Mouse (Mus musculus) spleen, adult 2 months (tissue): ENCODE results near the gene Chst15. TPM values are rescaled to one million over a fixed set of nuclear protein-coding genes. Genes with fewer than 3 reads are reported as not detected.
A peak's percentile ranks its signal among the peaks of the same experiment; 100 is the strongest.

ENCODE experiments used
- DNase-seq, 2 experiments: peaks; one replicate each; pipeline versions ENCODE4 v3.0.0 to v3.0.0-alpha.2; 2012 to 2021; ENCODE audit warnings: low spot score in 2 of 2, low read depth in 1 of 2
- H3K27ac ChIP-seq: fragments of 200-500 bp; 2 replicates; pipeline ENCODE4 v1.5.1; 2012; ENCODE audit warnings: low read length, inconsistent platforms; ENCODE audit not compliant: insufficient read depth
- H3K27me3 ChIP-seq: fragments of 200-500 bp; 2 replicates; pipeline ENCODE4 v1.6.1; 2012; ENCODE audit warnings: mild to moderate bottlenecking, moderate library complexity, low read length, inconsistent platforms; ENCODE audit not compliant: control insufficient read depth, insufficient read depth
- H3K36me3 ChIP-seq: fragments of 200-500 bp; 2 replicates; pipeline ENCODE4 v1.6.1; 2012; ENCODE audit warnings: mild to moderate bottlenecking, low read length, inconsistent platforms; ENCODE audit not compliant: control insufficient read depth, insufficient read depth
- H3K4me1 ChIP-seq: fragments of 200-500 bp; 2 replicates; pipeline ENCODE4 v1.6.1; 2011; ENCODE audit warnings: inconsistent platforms; ENCODE audit not compliant: control insufficient read depth, insufficient read depth, insufficient read length
- H3K4me3 ChIP-seq: fragments of 200-500 bp; 2 replicates; pipeline ENCODE4 v1.5.1; 2011; ENCODE audit warnings: mild to moderate bottlenecking, inconsistent platforms; ENCODE audit not compliant: insufficient read depth, insufficient read length; ENCODE audit errors: extremely low read depth
- CTCF ChIP-seq: fragments of 200-500 bp; IDR thresholded peaks from 2 replicates; pipeline ENCODE4 v1.5.1; 2011; ENCODE audit warnings: mild to moderate bottlenecking, inconsistent platforms; ENCODE audit not compliant: insufficient read depth, insufficient read length, insufficient replicate concordance; ENCODE audit errors: extremely low read depth
- POLR2A ChIP-seq: fragments of 200-500 bp; IDR thresholded peaks from 2 replicates; pipeline ENCODE4 v1.6.1; 2011; ENCODE audit warnings: low read depth, low read length, inconsistent platforms
- WGBS: fragments of 180-500 bp; shearing (Covaris S2); methylation state at CpG from one replicate; pipeline ENCODE4 v1.1.7; 2018; 5-methylcytosine and 5-hydroxymethylcytosine counted together
- polyA plus RNA-seq: library from polyadenylated mRNA; depleted of rRNA; stranded (reverse); fragments of >200 nt; gene quantifications from 2 replicates; pipeline ENCODE4 v1.2.3, GENCODE M21; 2012

Gene Chst15
- polyA plus RNA-seq, 1 experiment: 27.9 TPM

DNA sequence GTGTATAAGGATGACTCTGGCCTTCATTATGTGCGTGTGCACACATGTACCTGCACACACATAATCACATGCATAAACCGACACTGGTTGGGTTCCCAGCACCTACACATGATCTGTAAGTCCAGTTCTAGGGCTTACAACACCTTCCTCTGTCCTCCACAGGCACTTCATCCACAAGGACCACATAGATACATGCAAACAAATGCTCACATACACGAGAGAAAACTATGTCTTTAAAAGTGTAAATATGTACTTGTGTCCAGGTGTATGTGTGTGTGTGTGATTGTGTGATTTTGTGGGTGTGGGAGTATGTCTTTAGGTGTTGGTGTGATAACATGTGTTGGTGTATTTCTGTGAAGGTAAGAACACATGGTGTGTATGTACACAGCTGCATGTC is 40.8 kb upstream of the Chst15 start:
- no peak overlapping the region for H3K27ac ChIP-seq
- 85% methylated on average over 3 of the region's 3 CpGs for WGBS
- DNase-seq: no peak
- peaks cover 31% of the 10 kb centered on the region for H3K4me1 ChIP-seq
- H3K4me3 ChIP-seq: no peak overlapping the region
- no peak for TF ChIP-seq CTCF
- TF ChIP-seq POLR2A: no peak
- H3K27me3 ChIP-seq: no peaks in the 10 kb centered on the region
- H3K36me3 ChIP-seq: no peaks in the 10 kb centered on the region

DNA sequence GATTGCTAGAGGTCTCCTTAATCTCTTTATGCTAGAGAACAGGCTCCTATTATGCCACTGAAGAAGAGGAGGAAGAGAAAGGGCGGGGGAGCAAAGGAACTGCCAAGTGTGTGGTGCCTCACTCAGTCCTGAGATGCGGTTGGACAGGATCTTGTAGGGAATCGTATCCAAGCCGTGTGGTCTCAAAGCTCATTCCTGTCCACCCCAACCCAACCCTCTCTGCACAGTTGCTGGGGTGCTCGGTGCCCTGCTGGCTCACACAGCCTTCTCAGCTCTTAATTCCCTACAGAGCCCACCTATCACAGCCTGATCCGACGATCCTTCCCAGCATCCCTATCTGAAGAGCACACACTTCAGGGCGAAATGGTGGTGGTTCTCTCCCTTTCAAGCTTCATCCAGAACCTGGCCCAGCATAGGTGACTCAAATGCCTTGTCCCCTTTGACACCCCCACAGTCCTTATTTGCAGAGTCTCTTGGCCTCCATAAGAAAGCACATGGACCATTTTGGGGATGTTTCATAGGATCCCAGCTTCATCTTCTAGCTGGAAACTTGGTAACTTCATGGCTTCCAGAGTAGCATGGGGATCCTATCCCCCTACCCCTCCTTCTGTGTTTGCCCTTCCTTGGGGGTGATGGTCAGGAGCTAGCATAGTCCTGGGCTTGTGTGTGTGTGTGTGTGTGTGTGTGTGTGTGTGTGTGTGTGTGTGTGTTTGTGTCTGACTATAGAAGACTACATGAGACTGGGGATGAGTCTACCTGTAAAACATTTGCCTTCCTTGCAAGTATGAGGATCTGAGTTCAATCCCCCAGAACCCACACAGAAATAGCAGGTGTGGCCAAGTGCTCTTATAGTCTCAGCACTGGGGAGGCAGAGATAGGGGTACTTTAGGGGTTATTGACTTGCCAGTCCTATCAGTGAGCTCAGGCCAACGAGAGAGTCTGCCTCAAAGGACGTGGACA is 40.1 kb upstream of the Chst15 start:
- TF ChIP-seq CTCF (no peak), POLR2A (no peak)
- 63% methylated on average over 10 of the region's 10 CpGs for WGBS

DNA sequence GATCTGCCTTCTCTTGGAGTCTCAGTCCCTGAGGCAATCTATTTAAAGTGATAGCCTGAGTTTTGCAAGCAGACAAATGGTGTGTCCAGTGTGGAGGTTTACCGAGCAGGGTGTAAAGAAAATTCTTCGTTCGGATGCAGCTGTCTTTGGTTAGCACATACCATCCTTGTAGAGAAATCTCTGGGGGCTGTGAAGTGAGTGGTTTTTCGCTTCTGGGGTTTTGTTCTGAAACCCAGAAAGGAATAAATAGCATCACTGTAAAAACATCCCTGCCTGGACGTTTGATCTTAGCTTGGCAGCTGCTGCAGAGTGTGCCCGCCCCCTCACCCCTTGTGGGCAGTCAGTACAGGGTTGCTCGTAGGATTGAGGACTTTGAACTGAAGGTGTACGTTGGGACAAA is 39.2 kb upstream of the Chst15 start:
- TF ChIP-seq CTCF (no peak), POLR2A (no peak)
- Histone ChIP-seq H3K4me1 (peaks cover 31% of the 10 kb centered on the region), H3K27ac (peak overlapping the region; percentile 76), H3K27me3 (no peaks in the 10 kb centered on the region), H3K4me3 (no peak overlapping the region), H3K36me3 (no peaks in the 10 kb centered on the region)
- no peak for DNase-seq
- WGBS: 15% methylated on average over 8 of the region's 8 CpGs

More for the DNA sequence above, 40.1 kb upstream of the Chst15 start:
- Histone ChIP-seq H3K27me3 (no peaks in the 10 kb centered on the region), H3K4me3 (no peak overlapping the region), H3K4me1 (peaks cover 31% of the 10 kb centered on the region), H3K27ac (peak overlapping the region; percentile 10; the same call in 1 of the 2 replicates), H3K36me3 (no peaks in the 10 kb centered on the region)
- DNase-seq: no peak

DNA sequence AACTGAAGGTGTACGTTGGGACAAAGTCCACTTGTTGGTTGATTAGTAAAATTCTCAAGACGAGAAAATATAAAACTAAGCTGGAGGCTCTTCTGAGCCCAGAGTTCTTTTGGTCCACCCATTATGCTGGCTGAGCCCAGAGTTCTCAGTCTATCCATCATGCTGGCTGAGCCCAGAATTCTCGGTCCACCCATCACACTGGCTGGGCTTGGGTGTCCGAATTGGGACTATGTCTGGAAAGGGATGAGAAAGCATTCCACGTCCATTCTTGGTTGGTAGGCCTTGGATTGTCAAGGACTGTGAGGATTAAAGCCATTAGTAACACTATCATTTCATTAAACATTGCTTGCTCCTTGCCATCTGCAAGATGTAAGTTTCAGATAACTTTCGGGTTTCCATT is 38.7 kb upstream of the Chst15 start:
- no peak overlapping the region for H3K4me3 ChIP-seq
- DNase-seq: no peak
- no peaks in the 10 kb centered on the region for H3K27me3 ChIP-seq
- no peaks in the 10 kb centered on the region for H3K36me3 ChIP-seq
- WGBS: 62% methylated on average over 6 of the region's 6 CpGs
- TF ChIP-seq POLR2A (no peak), CTCF (no peak)
- peak overlapping the region; percentile 76 for H3K27ac ChIP-seq
- peaks cover 31% of the 10 kb centered on the region for H3K4me1 ChIP-seq

DNA sequence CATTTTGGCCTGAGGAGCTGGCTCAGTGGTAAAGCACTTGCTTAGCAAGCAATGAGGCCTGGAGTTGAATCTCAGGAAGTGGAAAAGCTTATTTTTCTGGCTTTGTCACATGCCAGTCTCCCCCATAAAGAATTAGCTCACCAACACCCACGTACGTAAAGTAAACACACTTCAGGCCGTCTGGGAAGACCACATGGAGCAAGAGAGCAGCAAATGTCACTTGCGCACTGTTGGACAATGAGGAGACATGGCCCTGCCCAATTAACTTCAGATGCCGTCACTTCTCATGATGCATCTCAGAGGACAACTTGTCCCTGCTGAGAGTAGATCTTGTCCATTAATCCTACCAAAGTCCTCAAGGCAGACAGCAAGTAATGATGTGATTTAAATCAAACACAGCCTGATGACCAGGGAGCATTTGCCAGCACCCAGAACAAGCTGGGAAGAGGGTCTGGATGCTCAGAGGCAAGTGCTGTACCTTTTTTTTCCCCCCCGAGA is 32.1 kb upstream of the Chst15 start:
- DNase-seq: no peak
- no peaks in the 10 kb centered on the region for H3K36me3 ChIP-seq
- no peaks in the 10 kb centered on the region for H3K27me3 ChIP-seq
- H3K4me3 ChIP-seq: no peak overlapping the region
- WGBS: 86% methylated on average over 6 of the region's 6 CpGs
- TF ChIP-seq POLR2A (no peak), CTCF (no peak)
- H3K4me1 ChIP-seq: no peaks in the 10 kb centered on the region
- H3K27ac ChIP-seq: no peak overlapping the region

DNA sequence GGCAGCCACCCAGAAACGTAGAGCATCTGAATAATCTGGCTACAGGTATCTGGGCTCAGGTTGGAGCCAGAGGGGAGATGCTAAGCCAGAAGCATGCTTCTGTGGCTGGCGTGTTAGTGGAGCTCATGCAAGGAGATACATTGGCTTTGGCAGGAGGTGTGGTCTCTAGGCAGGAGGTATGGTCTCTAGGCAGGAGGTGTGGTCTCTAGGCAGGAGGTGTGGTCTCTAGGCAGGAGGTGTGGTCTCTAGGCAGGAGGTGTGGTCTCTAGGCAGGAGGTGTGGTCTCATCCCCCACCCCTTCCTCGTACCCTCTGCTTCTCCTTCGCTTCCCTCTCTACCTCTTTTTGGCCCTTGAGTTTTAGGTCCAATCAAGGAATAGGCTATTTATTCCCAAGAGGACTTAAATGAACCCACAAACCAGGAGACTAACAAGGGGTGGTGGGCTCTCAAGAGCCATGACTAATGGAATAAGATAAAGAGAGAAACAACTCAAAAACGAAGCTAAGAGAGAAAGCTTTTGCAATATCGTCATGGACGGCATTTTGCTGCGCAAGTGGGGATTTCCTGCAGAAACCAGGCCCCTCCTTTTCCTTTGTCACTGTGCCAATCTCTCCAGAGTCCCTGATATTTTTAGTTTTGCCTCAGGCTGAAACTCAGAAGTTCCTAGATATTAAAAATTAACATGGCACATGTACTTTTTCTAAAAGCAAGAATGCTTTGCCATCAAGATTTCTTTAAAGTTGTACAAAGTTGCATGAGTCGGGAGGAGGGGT is 30.4 kb upstream of the Chst15 start:
- Histone ChIP-seq H3K4me1 (no peaks in the 10 kb centered on the region), H3K4me3 (no peak overlapping the region), H3K27me3 (no peaks in the 10 kb centered on the region), H3K27ac (peak overlapping the region; percentile 4; the same call in 1 of the 2 replicates), H3K36me3 (no peaks in the 10 kb centered on the region)
- 56% methylated on average over 9 of the region's 9 CpGs for WGBS
- no peak for DNase-seq
- no peak for TF ChIP-seq CTCF
- TF ChIP-seq POLR2A: no peak
